Mouse (Mus musculus): ENCODE data around the gene Tsen54. TPM values are rescaled to one million over a fixed set of nuclear protein-coding genes. Genes with fewer than 3 reads are reported as not detected.
A peak's percentile ranks its signal among the peaks of the same experiment; 100 is the strongest.

Tsen54 gene
- polyA plus RNA-seq, 1 experiment from 2014 or later: 24.2 TPM

- WGBS: 52% methylated on average over 6 of the region's 6 CpGs
- Histone ChIP-seq H3K27ac (replicated peaks in 1 of 2; ENCODE audit: control insufficient read depth in 1 of 2, insufficient read depth in 1 of 2, low read depth in 2 of 2, low read length in 2 of 2) (peak overlapping the region; percentile 52 to 84), H3K4me2 (ENCODE audit: low read length) (peak overlapping the region; percentile 45), H3K4me3 (ENCODE audit: control insufficient read depth in 1 of 2, insufficient read depth in 1 of 2, low read depth in 1 of 2, low read length in 2 of 2) (no peak overlapping the region), H3K4me1 (ENCODE audit: control insufficient read depth in 2 of 2, insufficient read depth in 2 of 2, low read length in 2 of 2) (peaks cover 61 to 66% of the 10 kb centered on the region in 2 experiments), H3K9me3 (ENCODE audit: control insufficient read depth, low read length) (no peaks in the 10 kb centered on the region), H3K27me3 (ENCODE audit: control insufficient read depth, insufficient read depth, low read length) (no peaks in the 10 kb centered on the region), H3K9ac (ENCODE audit: low read length) (peak overlapping the region; percentile 53; the same call in 1 of the 2 replicates), H3K36me3 (ENCODE audit: control insufficient read depth, insufficient read depth, low read length) (no peaks in the 10 kb centered on the region)
- ATAC-seq (ENCODE audit: insufficient number of reproducible peaks, insufficient read depth, low FRiP score, low read depth): no peak
These were observed 17.5 kb downstream of the Tsen54 start for GRCm38 (mm10) chr11:115832064-115832463.

DNA sequence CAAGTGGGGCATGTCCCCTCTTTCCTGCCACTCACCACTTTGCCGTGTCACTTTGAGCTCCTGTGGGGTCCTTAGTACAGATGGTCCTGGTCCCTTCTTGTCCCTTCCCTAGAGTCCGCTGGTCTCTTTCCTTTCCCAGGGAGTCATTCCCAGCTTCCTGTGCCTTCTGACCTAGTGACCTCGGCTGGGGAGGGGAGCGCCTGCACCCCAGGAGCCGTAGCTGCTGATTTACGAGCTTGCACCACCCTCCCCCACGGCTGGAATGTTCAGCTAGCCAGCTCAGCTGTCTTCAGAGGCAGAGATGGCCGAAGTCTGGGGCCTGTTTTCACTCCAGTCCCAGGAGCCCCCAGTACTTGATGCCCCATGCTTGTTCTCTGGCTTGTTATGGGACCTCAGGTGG, 18.0 kb downstream of the Tsen54 start:
- Histone ChIP-seq H3K4me2 (ENCODE audit: low read length) (peak overlapping the region; percentile 45), H3K27ac (replicated peaks in 1 of 2; ENCODE audit: control insufficient read depth in 1 of 2, insufficient read depth in 1 of 2, low read depth in 2 of 2, low read length in 2 of 2) (peak overlapping the region; percentile 83 to 84), H3K27me3 (ENCODE audit: control insufficient read depth, insufficient read depth, low read length) (no peaks in the 10 kb centered on the region), H3K9me3 (ENCODE audit: control insufficient read depth, low read length) (no peaks in the 10 kb centered on the region), H3K4me1 (ENCODE audit: control insufficient read depth in 2 of 2, insufficient read depth in 2 of 2, low read length in 2 of 2) (peaks cover 61 to 66% of the 10 kb centered on the region in 2 experiments), H3K4me3 (ENCODE audit: control insufficient read depth in 1 of 2, insufficient read depth in 1 of 2, low read depth in 1 of 2, low read length in 2 of 2) (no peak overlapping the region), H3K9ac (ENCODE audit: low read length) (peak overlapping the region; percentile 53), H3K36me3 (ENCODE audit: control insufficient read depth, insufficient read depth, low read length) (no peaks in the 10 kb centered on the region)
- ATAC-seq (ENCODE audit: insufficient number of reproducible peaks, insufficient read depth, low FRiP score, low read depth): no peak
- WGBS: 10% methylated on average over 8 of the region's 8 CpGs

- H3K27ac ChIP-seq (replicated peaks in 1 of 2; ENCODE audit: control insufficient read depth in 1 of 2, insufficient read depth in 1 of 2, low read depth in 2 of 2, low read length in 2 of 2): peak overlapping the region; percentile 83 to 84
- no peak overlapping the region for H3K4me3 ChIP-seq (ENCODE audit: control insufficient read depth in 1 of 2, insufficient read depth in 1 of 2, low read depth in 1 of 2, low read length in 2 of 2)
- no peaks in the 10 kb centered on the region for H3K9me3 ChIP-seq (ENCODE audit: control insufficient read depth, low read length)
- peak overlapping the region; percentile 53 for H3K9ac ChIP-seq (ENCODE audit: low read length)
- peaks cover 64 to 71% of the 10 kb centered on the region in 2 experiments for H3K4me1 ChIP-seq (ENCODE audit: control insufficient read depth in 2 of 2, insufficient read depth in 2 of 2, low read length in 2 of 2)
- peak overlapping the region; percentile 45 for H3K4me2 ChIP-seq (ENCODE audit: low read length)
- H3K27me3 ChIP-seq (ENCODE audit: control insufficient read depth, insufficient read depth, low read length): no peaks in the 10 kb centered on the region
- no peak for ATAC-seq (ENCODE audit: insufficient number of reproducible peaks, insufficient read depth, low FRiP score, low read depth)
- no peaks in the 10 kb centered on the region for H3K36me3 ChIP-seq (ENCODE audit: control insufficient read depth, insufficient read depth, low read length)
- 9% methylated on average over 8 of the region's 8 CpGs for WGBS
These were observed 18.5 kb downstream of the Tsen54 start for GRCm38 (mm10) chr11:115833021-115833513.

- whole genome bisulfite sequencing: 72% methylated on average over 6 of the region's 6 CpGs
- H3K27ac ChIP-seq (replicated peaks in 1 of 2; ENCODE audit: control insufficient read depth in 1 of 2, insufficient read depth in 1 of 2, low read depth in 2 of 2, low read length in 2 of 2): peak overlapping the region; percentile 83 to 84
- H3K4me2 ChIP-seq (ENCODE audit: low read length): no peak overlapping the region
- peak overlapping the region; percentile 16; the same call in 1 of the 2 replicates for H3K9ac ChIP-seq (ENCODE audit: low read length)
- H3K9me3 ChIP-seq (ENCODE audit: control insufficient read depth, low read length): no peaks in the 10 kb centered on the region
- H3K4me3 ChIP-seq (ENCODE audit: control insufficient read depth in 1 of 2, insufficient read depth in 1 of 2, low read depth in 1 of 2, low read length in 2 of 2): no peak overlapping the region
- H3K4me1 ChIP-seq (ENCODE audit: control insufficient read depth in 2 of 2, insufficient read depth in 2 of 2, low read length in 2 of 2): peaks cover 64 to 77% of the 10 kb centered on the region in 2 experiments
- H3K36me3 ChIP-seq (ENCODE audit: control insufficient read depth, insufficient read depth, low read length): no peaks in the 10 kb centered on the region
- ATAC-seq (ENCODE audit: insufficient number of reproducible peaks, insufficient read depth, low FRiP score, low read depth): no peak
- no peaks in the 10 kb centered on the region for H3K27me3 ChIP-seq (ENCODE audit: control insufficient read depth, insufficient read depth, low read length)
These were observed 19.5 kb downstream of the Tsen54 start for GRCm38 (mm10) chr11:115834033-115834432.

GRCm38 (mm10) chr11:115836656-115837395, 22.3 kb downstream of the Tsen54 start:
- no peaks in the 10 kb centered on the region for H3K9me3 ChIP-seq (ENCODE audit: control insufficient read depth, low read length)
- peaks cover 58 to 72% of the 10 kb centered on the region in 2 experiments for H3K4me1 ChIP-seq (ENCODE audit: control insufficient read depth in 2 of 2, insufficient read depth in 2 of 2, low read length in 2 of 2)
- no peak for ATAC-seq (ENCODE audit: insufficient number of reproducible peaks, insufficient read depth, low FRiP score, low read depth)
- peak overlapping the region; percentile 10 to 60; a peak in 3 of 4 replicates for H3K27ac ChIP-seq (replicated peaks in 1 of 2; ENCODE audit: control insufficient read depth in 1 of 2, insufficient read depth in 1 of 2, low read depth in 2 of 2, low read length in 2 of 2)
- H3K36me3 ChIP-seq (ENCODE audit: control insufficient read depth, insufficient read depth, low read length): no peaks in the 10 kb centered on the region
- H3K4me3 ChIP-seq (ENCODE audit: control insufficient read depth in 1 of 2, insufficient read depth in 1 of 2, low read depth in 1 of 2, low read length in 2 of 2): no peak overlapping the region
- no peaks in the 10 kb centered on the region for H3K27me3 ChIP-seq (ENCODE audit: control insufficient read depth, insufficient read depth, low read length)
- 30% methylated on average over 11 of the region's 11 CpGs for WGBS
- H3K9ac ChIP-seq (ENCODE audit: low read length): peak overlapping the region; percentile 31; the same call in 1 of the 2 replicates
- no peak overlapping the region for H3K4me2 ChIP-seq (ENCODE audit: low read length)

DNA sequence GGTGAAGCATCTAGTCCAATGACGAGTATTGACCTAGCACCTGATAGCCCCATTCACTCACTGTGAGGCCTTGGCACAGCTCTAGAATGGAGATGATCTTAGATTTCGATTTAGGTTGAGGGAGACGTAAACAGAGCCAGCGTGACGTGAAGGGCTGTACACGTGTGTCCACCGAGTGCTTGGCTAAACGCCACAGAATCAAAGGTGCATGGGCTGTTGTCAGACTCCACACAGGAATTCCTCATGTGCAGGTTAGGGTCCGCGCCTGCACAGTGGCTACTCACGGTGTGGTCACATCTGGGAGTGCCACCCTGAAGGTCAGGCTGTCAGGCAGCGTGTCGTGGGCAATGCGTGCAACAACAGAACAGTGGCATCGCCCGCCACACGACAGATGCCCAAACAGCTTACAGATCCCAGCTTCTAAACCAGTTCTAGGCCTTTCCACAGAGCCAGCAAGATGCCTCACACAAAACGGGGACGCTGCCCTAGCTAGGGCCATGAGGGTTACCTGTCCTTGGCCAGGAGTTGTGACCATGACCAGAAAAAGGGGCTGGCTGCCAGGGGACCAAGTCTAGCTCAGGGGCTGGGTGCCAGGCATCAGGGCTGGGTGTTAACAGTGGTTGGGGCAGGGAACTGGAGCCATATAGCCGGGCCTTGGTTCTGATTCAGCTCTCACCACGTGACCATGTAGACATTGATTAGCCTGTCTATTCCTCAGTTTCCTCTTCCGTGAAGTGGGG, 23.3 kb downstream of the Tsen54 start:
- H3K4me1 ChIP-seq (ENCODE audit: control insufficient read depth in 2 of 2, insufficient read depth in 2 of 2, low read length in 2 of 2): peaks cover 59 to 72% of the 10 kb centered on the region in 2 experiments
- H3K4me2 ChIP-seq (ENCODE audit: low read length): no peak overlapping the region
- H3K4me3 ChIP-seq (ENCODE audit: control insufficient read depth in 1 of 2, insufficient read depth in 1 of 2, low read depth in 1 of 2, low read length in 2 of 2): no peak overlapping the region
- ATAC-seq (ENCODE audit: insufficient number of reproducible peaks, insufficient read depth, low FRiP score, low read depth): no peak
- H3K36me3 ChIP-seq (ENCODE audit: control insufficient read depth, insufficient read depth, low read length): no peaks in the 10 kb centered on the region
- H3K27ac ChIP-seq (replicated peaks in 1 of 2; ENCODE audit: control insufficient read depth in 1 of 2, insufficient read depth in 1 of 2, low read depth in 2 of 2, low read length in 2 of 2): peak overlapping the region in 1 of 2 experiments; percentile 60; a peak in 2 of 4 replicates
- H3K9ac ChIP-seq (ENCODE audit: low read length): no peak overlapping the region
- no peaks in the 10 kb centered on the region for H3K27me3 ChIP-seq (ENCODE audit: control insufficient read depth, insufficient read depth, low read length)
- no peaks in the 10 kb centered on the region for H3K9me3 ChIP-seq (ENCODE audit: control insufficient read depth, low read length)
- 91% methylated on average over 22 of the region's 22 CpGs for WGBS

GRCm38 (mm10) chr11:115838895-115839311, 24.4 kb downstream of the Tsen54 start:
- Histone ChIP-seq H3K36me3 (ENCODE audit: control insufficient read depth, insufficient read depth, low read length) (0 out of 2 replicates have a peak, but pooled peaks cover 2% of the 10 kb centered on the region), H3K9ac (ENCODE audit: low read length) (peak overlapping the region; percentile 42; the same call in 1 of the 2 replicates), H3K4me3 (ENCODE audit: control insufficient read depth in 1 of 2, insufficient read depth in 1 of 2, low read depth in 1 of 2, low read length in 2 of 2) (no peak overlapping the region), H3K4me2 (ENCODE audit: low read length) (no peak overlapping the region), H3K27ac (replicated peaks in 1 of 2; ENCODE audit: control insufficient read depth in 1 of 2, insufficient read depth in 1 of 2, low read depth in 2 of 2, low read length in 2 of 2) (peak overlapping the region in 1 of 2 experiments; percentile 39; a peak in 2 of 4 replicates), H3K27me3 (ENCODE audit: control insufficient read depth, insufficient read depth, low read length) (no peaks in the 10 kb centered on the region), H3K4me1 (ENCODE audit: control insufficient read depth in 2 of 2, insufficient read depth in 2 of 2, low read length in 2 of 2) (peaks cover 57 to 72% of the 10 kb centered on the region in 2 experiments), H3K9me3 (ENCODE audit: control insufficient read depth, low read length) (no peaks in the 10 kb centered on the region)
- 44% methylated on average over 4 of the region's 4 CpGs for WGBS
- no peak for ATAC-seq (ENCODE audit: insufficient number of reproducible peaks, insufficient read depth, low FRiP score, low read depth)

All from heart, embryonic 14.5 days (tissue).